Mouse (Mus musculus): ENCODE measurements around the gene Apol9a. TPM values are rescaled to one million over a fixed set of nuclear protein-coding genes. Genes with fewer than 3 reads are reported as not detected.
A peak's percentile ranks its signal among the peaks of the same experiment; 100 is the strongest.

Gene Apol9a
- polyA plus RNA-seq, 1 experiment, result not detected

DNA sequence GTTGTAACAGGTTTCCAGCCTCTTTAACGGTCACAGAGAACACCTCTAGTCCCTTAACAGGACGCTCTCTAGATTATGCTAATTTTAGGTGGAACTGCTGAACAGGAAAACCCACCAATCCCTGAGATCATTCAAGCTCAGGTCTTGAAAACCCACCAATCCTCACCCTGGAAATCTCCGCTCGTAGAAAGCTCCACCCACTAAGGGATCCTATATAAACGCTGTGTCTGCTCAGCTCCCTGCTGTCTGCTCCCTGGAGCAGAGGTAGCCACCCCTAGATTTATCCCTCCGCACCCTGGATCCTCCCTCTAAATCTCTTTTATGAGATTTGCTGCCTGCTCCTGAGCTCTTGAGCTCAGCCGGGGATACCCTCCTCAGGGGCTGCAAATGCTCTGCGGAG is 40.3 kb downstream of the Apol9a start:
- 93% methylated on average over 8 of the region's 8 CpGs for WGBS

GRCm38 (mm10) chr15:77369981-77370380 is 41.0 kb downstream of the Apol9a start:
- TF ChIP-seq POLR2A (IDR thresholded peaks at IDR 0.05; ENCODE audit: insufficient read depth, low read depth, low read length) (no peak), CTCF (IDR thresholded peaks at IDR 0.05; ENCODE audit: insufficient read depth, low read depth, low read length) (no peak)
- Histone ChIP-seq H3K4me3 (ENCODE audit: insufficient read depth, low read depth, low read length) (no peak overlapping the region), H3K27ac (ENCODE audit: insufficient read depth, low read depth, low read length) (no peak overlapping the region), H3K4me1 (ENCODE audit: control insufficient read depth, insufficient read depth, low read length) (peaks cover 31% of the 10 kb centered on the region)
- WGBS, result 96% methylated on average over 21 of the region's 21 CpGs

More for the DNA sequence above, 40.3 kb downstream of the Apol9a start:
- Histone ChIP-seq H3K27ac (ENCODE audit: insufficient read depth, low read depth, low read length) (no peak overlapping the region), H3K4me1 (ENCODE audit: control insufficient read depth, insufficient read depth, low read length) (peaks cover 29% of the 10 kb centered on the region), H3K4me3 (ENCODE audit: insufficient read depth, low read depth, low read length) (no peak overlapping the region)
- TF ChIP-seq POLR2A (IDR thresholded peaks at IDR 0.05; ENCODE audit: insufficient read depth, low read depth, low read length), result no peak
- no peak for TF ChIP-seq CTCF (IDR thresholded peaks at IDR 0.05; ENCODE audit: insufficient read depth, low read depth, low read length)

- 88% methylated on average over 12 of the region's 12 CpGs for WGBS
- peaks cover 37% of the 10 kb centered on the region for H3K4me1 ChIP-seq (ENCODE audit: control insufficient read depth, insufficient read depth, low read length)
- TF ChIP-seq CTCF (IDR thresholded peaks at IDR 0.05; ENCODE audit: insufficient read depth, low read depth, low read length), result no peak
- no peak for TF ChIP-seq POLR2A (IDR thresholded peaks at IDR 0.05; ENCODE audit: insufficient read depth, low read depth, low read length)
- no peak overlapping the region for H3K27ac ChIP-seq (ENCODE audit: insufficient read depth, low read depth, low read length)
- H3K4me3 ChIP-seq (ENCODE audit: insufficient read depth, low read depth, low read length), result no peak overlapping the region
Measured at GRCm38 (mm10) chr15:77368818-77369320, 42.1 kb downstream of the Apol9a start.

DNA sequence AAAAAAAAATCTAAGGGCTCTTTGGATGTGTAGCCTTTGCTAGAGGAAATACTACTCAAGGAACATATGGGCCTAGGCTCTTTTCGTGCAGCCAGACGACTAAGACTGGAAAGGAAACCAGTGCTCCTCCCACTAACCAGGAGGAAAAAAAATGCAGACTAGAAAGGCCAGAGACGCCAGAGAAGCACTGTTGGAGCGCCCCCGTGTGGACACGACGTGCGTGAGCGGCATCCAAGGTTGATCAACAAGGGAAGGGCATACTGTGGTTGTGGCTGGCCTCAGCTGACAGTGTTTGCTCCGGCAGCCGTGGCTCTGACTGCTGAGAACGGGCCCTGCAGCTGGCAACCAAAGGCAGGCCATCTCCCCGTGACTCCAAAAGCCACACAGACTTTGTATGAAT is 42.8 kb downstream of the Apol9a start:
- H3K4me1 ChIP-seq (ENCODE audit: control insufficient read depth, insufficient read depth, low read length), result peaks cover 42% of the 10 kb centered on the region
- peak overlapping the region; percentile 81; the same call in 1 of the 2 replicates for H3K27ac ChIP-seq (ENCODE audit: insufficient read depth, low read depth, low read length)
- under 1% methylated on average over 13 of the region's 13 CpGs for WGBS
- TF ChIP-seq POLR2A (IDR thresholded peaks at IDR 0.05; ENCODE audit: insufficient read depth, low read depth, low read length) (no peak), CTCF (IDR thresholded peaks at IDR 0.05; ENCODE audit: insufficient read depth, low read depth, low read length) (peak; percentile 82)
- H3K4me3 ChIP-seq (ENCODE audit: insufficient read depth, low read depth, low read length), result peak overlapping the region; percentile 24

DNA sequence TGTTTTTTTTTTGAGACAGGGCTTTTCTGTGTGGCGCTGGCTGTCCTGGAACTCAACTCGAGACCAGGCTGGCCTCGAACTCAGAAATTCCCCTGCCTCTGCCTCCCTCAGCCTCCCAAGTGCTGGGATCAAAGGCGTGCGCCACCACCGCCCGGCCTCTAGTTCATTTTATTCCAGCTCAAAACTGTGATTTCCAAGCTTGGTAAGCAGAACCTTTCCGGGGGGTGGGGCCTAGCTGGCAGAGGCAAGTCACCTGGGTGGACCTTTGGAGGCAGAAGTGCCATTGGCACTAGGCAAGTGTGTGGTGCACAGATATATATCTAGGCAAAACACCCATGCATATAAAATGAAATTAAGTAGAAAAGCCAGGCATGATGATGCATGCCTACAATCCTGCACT is 43.4 kb downstream of the Apol9a start:
- TF ChIP-seq POLR2A (IDR thresholded peaks at IDR 0.05; ENCODE audit: insufficient read depth, low read depth, low read length) (no peak), CTCF (IDR thresholded peaks at IDR 0.05; ENCODE audit: insufficient read depth, low read depth, low read length) (no peak)
- H3K4me1 ChIP-seq (ENCODE audit: control insufficient read depth, insufficient read depth, low read length), result peaks cover 47% of the 10 kb centered on the region
- H3K27ac ChIP-seq (ENCODE audit: insufficient read depth, low read depth, low read length), result peak overlapping the region; percentile 33
- WGBS, result 33% methylated on average over 8 of the region's 8 CpGs
- no peak overlapping the region for H3K4me3 ChIP-seq (ENCODE audit: insufficient read depth, low read depth, low read length)

- 2% methylated on average over 26 of the region's 26 CpGs for WGBS
- TF ChIP-seq CTCF (IDR thresholded peaks at IDR 0.05; ENCODE audit: insufficient read depth, low read depth, low read length) (peak; percentile 24; the same call in 1 of the 2 replicates), POLR2A (IDR thresholded peaks at IDR 0.05; ENCODE audit: insufficient read depth, low read depth, low read length) (0 out of 2 replicates have a peak, but pooled peaks have one; percentile 43)
- Histone ChIP-seq H3K4me3 (ENCODE audit: insufficient read depth, low read depth, low read length) (0 out of 2 replicates have a peak overlapping the region, but pooled peaks have one; percentile 6), H3K4me1 (ENCODE audit: control insufficient read depth, insufficient read depth, low read length) (peaks cover 48% of the 10 kb centered on the region), H3K27ac (ENCODE audit: insufficient read depth, low read depth, low read length) (peak overlapping the region; percentile 97)
Measured at GRCm38 (mm10) chr15:77366706-77367484, 44.0 kb downstream of the Apol9a start.

GRCm38 (mm10) chr15:77365700-77366570 is 45.0 kb downstream of the Apol9a start:
- Histone ChIP-seq H3K4me3 (ENCODE audit: insufficient read depth, low read depth, low read length) (no peak overlapping the region), H3K4me1 (ENCODE audit: control insufficient read depth, insufficient read depth, low read length) (peaks cover 51% of the 10 kb centered on the region), H3K27ac (ENCODE audit: insufficient read depth, low read depth, low read length) (peak overlapping the region; percentile 97)
- WGBS, result 26% methylated on average over 9 of the region's 9 CpGs
- no peak for TF ChIP-seq CTCF (IDR thresholded peaks at IDR 0.05; ENCODE audit: insufficient read depth, low read depth, low read length)
- no peak for TF ChIP-seq POLR2A (IDR thresholded peaks at IDR 0.05; ENCODE audit: insufficient read depth, low read depth, low read length)

DNA sequence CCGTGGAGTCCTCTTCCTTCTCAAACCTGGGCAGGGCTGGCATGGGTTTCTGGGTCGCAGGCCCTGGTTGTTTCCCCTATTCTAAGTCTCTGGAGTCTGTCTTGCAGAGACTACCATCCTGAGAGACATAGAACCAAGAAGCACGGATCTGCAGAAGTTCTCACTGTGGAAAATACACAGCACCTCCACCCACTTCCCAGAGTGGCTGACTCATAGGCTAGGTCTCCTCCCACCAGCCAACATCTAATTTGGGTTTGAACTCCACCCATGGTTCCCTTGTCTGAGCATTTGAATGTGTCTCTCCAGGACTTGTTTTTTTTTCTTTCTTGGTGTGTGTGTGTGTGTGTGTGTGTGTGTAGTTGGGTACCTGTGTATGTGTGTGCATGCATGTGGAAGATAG is 46.9 kb downstream of the Apol9a start:
- no peak overlapping the region for H3K4me3 ChIP-seq (ENCODE audit: insufficient read depth, low read depth, low read length)
- H3K4me1 ChIP-seq (ENCODE audit: control insufficient read depth, insufficient read depth, low read length), result peaks cover 56% of the 10 kb centered on the region
- WGBS, result 20% methylated on average over 3 of the region's 3 CpGs
- no peak for TF ChIP-seq POLR2A (IDR thresholded peaks at IDR 0.05; ENCODE audit: insufficient read depth, low read depth, low read length)
- no peak for TF ChIP-seq CTCF (IDR thresholded peaks at IDR 0.05; ENCODE audit: insufficient read depth, low read depth, low read length)
- peak overlapping the region; percentile 92 for H3K27ac ChIP-seq (ENCODE audit: insufficient read depth, low read depth, low read length)

All from olfactory bulb, adult 2 months (tissue).